Mouse (Mus musculus) heart, embryonic 14.5 days (tissue): ENCODE data around the gene Clec3a. TPM values are rescaled to one million over a fixed set of nuclear protein-coding genes. Genes with fewer than 3 reads are reported as not detected.

ENCODE experiments used
- ATAC-seq: fragments of 200-750 bp; cut with Nextera tagmentation; 2 replicates; pipeline ENCODE4 v1.8.0; 2017; ENCODE audit warnings: low read depth, moderate TSS enrichment; ENCODE audit not compliant: insufficient number of reproducible peaks, insufficient read depth, low FRiP score
- H3K27ac ChIP-seq, 2 experiments: fragments of 200-500 bp in 1 of 2; fragments of 300-500 bp in 1 of 2; sonication (generic) in 1 of 2; replicated peaks in 1 of 2; 2 replicates each; pipeline ENCODE4 v1.5.1; 2012 to 2014; ENCODE audit warnings: low read depth in 2 of 2, low read length in 2 of 2, control low read depth in 1 of 2, mild to moderate bottlenecking in 1 of 2, mixed read lengths in 1 of 2; ENCODE audit not compliant: control insufficient read depth in 1 of 2, insufficient read depth in 1 of 2
- H3K27me3 ChIP-seq: fragments of 300-500 bp; sonication (generic); 2 replicates; pipeline ENCODE4 v1.6.1; 2014; ENCODE audit warnings: mild to moderate bottlenecking, low read length, control low read depth; ENCODE audit not compliant: control insufficient read depth, insufficient read depth
- H3K36me3 ChIP-seq: fragments of 300-500 bp; sonication (generic); 2 replicates; pipeline ENCODE4 v1.6.1; 2014; ENCODE audit warnings: mild to moderate bottlenecking, control low read depth, low read length, mixed read lengths; ENCODE audit not compliant: control insufficient read depth, insufficient read depth
- H3K4me1 ChIP-seq, 2 experiments: fragments of 200-500 bp in 1 of 2; fragments of 300-500 bp in 1 of 2; sonication (generic) in 1 of 2; 2 replicates each; pipeline ENCODE4 v1.6.1; 2012 to 2014; ENCODE audit warnings: low read length in 2 of 2, control low read depth in 1 of 2, mixed read lengths in 1 of 2; ENCODE audit not compliant: control insufficient read depth in 2 of 2, insufficient read depth in 2 of 2
- H3K4me2 ChIP-seq: fragments of 300-500 bp; sonication (generic); 2 replicates; pipeline ENCODE4 v1.6.1; 2014; ENCODE audit warnings: mild to moderate bottlenecking, low read length
- H3K4me3 ChIP-seq, 2 experiments: fragments of 200-500 bp in 1 of 2; fragments of 300-500 bp in 1 of 2; sonication (generic) in 1 of 2; 2 replicates each; pipeline ENCODE4 v1.5.1; 2012 to 2014; ENCODE audit warnings: low read length in 2 of 2, mild to moderate bottlenecking in 2 of 2, control low read depth in 1 of 2, low read depth in 1 of 2, moderate library complexity in 1 of 2; ENCODE audit not compliant: control insufficient read depth in 1 of 2, insufficient read depth in 1 of 2
- H3K9ac ChIP-seq: fragments of 300-500 bp; sonication (generic); 2 replicates; pipeline ENCODE4 v1.6.1; 2014; ENCODE audit warnings: mild to moderate bottlenecking, low read length
- H3K9me3 ChIP-seq: fragments of 300-500 bp; sonication (generic); 2 replicates; pipeline ENCODE4 v1.6.1; 2016; ENCODE audit warnings: low read length, control low read depth; ENCODE audit not compliant: control insufficient read depth
- WGBS: fragments of 180-500 bp; shearing (Covaris S2); extraction: QIAGEN DNeasy Blood & Tissue Kit; methylation state at CpG from one replicate; pipeline ENCODE4 v1.1.7; 2014; 5-methylcytosine and 5-hydroxymethylcytosine counted together
- polyA plus RNA-seq: library from polyadenylated mRNA; unstranded; fragments of >200 nt; fragmentation: Nextera tagmentation; extraction: Ambion mirVana; gene quantifications from 2 replicates; pipeline ENCODE4 v1.2.1, GENCODE M21; 2014

Gene Clec3a
- polyA plus RNA-seq, 1 experiment from 2014 or later = not detected

DNA sequence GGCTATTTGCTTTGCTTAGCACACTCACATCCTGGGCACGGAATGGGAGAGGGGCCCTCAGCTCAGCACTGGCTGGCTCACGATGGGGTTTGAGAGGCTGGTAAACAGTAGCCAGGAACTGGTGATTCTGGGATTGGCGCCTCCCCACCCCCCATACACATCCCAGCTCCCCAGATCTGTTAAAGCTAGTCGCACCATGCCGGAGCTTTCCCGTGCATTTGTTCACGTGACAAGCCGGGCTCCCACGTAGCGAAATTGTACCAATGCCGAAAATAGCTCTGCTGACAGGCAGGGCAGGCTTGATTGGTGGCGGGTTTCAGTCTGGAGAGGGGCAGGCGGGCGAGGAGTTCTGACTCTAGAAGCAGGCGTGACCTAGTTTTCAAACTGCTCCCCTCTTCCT is 38.1 kb downstream of the Clec3a start:
- Histone ChIP-seq H3K4me3 (peak overlapping the region; percentile 22 to 40), H3K4me2 (peak overlapping the region; percentile 60), H3K27me3 (no peaks in the 10 kb centered on the region), H3K36me3 (no peaks in the 10 kb centered on the region), H3K27ac (peak overlapping the region; percentile 89 to 95), H3K4me1 (peaks cover 16 to 24% of the 10 kb centered on the region in 2 experiments), H3K9ac (peak overlapping the region; percentile 71), H3K9me3 (no peaks in the 10 kb centered on the region)
- WGBS = 27% methylated on average over 15 of the region's 15 CpGs
- peak; percentile 57 for ATAC-seq

- H3K27me3 ChIP-seq = no peaks in the 10 kb centered on the region
Observed at GRCm38 (mm10) chr8:114458113-114458784, 40.4 kb downstream of the Clec3a start.

DNA sequence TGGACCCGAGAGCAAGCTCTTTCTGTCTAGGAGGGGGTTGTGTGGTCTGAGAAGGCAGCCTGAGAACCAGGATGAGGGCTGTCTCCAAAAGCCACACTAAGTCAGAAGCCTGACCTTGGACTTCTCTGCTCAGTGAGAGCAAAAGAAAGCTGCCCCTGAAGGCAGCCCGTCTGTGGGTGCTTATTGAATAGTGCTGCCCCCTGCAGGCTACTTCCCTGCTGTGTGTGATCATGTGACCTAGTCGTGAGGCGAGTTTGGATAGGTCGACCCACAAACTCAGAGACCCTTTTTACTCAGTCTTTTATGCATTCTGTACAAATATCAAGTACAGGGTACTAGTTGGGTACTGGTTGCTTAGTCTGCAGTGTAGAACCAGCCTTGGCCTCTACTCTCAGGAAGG is 42.7 kb downstream of the Clec3a start:
- WGBS = 69% methylated on average over 5 of the region's 5 CpGs

More at GRCm38 (mm10) chr8:114458113-114458784, 40.4 kb downstream of the Clec3a start:
- H3K36me3 ChIP-seq = no peaks in the 10 kb centered on the region
- H3K9me3 ChIP-seq = no peaks in the 10 kb centered on the region
- ATAC-seq = no peak
- H3K27ac ChIP-seq = no peak overlapping the region
- no peak overlapping the region for H3K4me3 ChIP-seq
- peak overlapping the region; percentile 25; the same call in 1 of the 2 replicates for H3K4me2 ChIP-seq
- H3K9ac ChIP-seq = 0 out of 2 replicates have a peak overlapping the region, but pooled peaks have one; percentile 13
- WGBS = 63% methylated on average over 25 of the region's 25 CpGs
- peaks cover 23 to 31% of the 10 kb centered on the region in 2 experiments for H3K4me1 ChIP-seq

DNA sequence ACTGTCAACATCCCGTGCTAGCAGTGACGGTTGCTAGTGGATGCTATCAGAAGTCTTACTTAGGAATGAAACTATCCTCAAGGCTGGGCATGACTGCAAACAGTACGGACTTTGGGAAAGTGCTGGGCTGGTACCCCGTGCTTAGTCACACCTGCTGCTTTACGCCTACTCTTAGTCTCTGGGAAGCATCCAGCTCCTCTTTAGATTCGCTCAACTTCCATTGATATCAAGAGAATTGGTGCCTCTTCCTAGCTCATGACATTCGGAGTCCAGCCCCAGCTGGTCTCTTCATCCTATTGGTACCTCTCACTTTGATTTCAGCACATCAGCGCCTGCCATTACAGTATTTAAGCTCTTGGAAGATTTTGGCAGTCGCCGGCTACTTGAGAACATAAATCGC is 44.7 kb downstream of the Clec3a start:
- H3K27ac ChIP-seq = no peak overlapping the region

More for the DNA sequence above, 42.7 kb downstream of the Clec3a start:
- peaks cover 23 to 33% of the 10 kb centered on the region in 2 experiments for H3K4me1 ChIP-seq
- no peak overlapping the region for H3K9ac ChIP-seq
- no peaks in the 10 kb centered on the region for H3K27me3 ChIP-seq
- no peaks in the 10 kb centered on the region for H3K36me3 ChIP-seq
- H3K9me3 ChIP-seq = no peaks in the 10 kb centered on the region
- H3K4me2 ChIP-seq = no peak overlapping the region
- no peak overlapping the region for H3K27ac ChIP-seq
- no peak overlapping the region for H3K4me3 ChIP-seq
- ATAC-seq = no peak

GRCm38 (mm10) chr8:114463305-114463704 is 45.4 kb downstream of the Clec3a start:
- Histone ChIP-seq H3K9me3 (no peaks in the 10 kb centered on the region), H3K27me3 (no peaks in the 10 kb centered on the region), H3K4me3 (no peak overlapping the region), H3K9ac (no peak overlapping the region), H3K4me2 (peak overlapping the region; percentile 44), H3K27ac (0 out of 4 replicates have a peak overlapping the region, but pooled peaks of 1 of the 2 experiments have one; percentile 11), H3K4me1 (peaks cover 9 to 17% of the 10 kb centered on the region in 2 experiments), H3K36me3 (no peaks in the 10 kb centered on the region)
- WGBS = 48% methylated on average over 10 of the region's 10 CpGs
- no peak for ATAC-seq

More for the DNA sequence above, 44.7 kb downstream of the Clec3a start:
- 67% methylated on average over 11 of the region's 11 CpGs for WGBS
- H3K27me3 ChIP-seq = no peaks in the 10 kb centered on the region
- no peak overlapping the region for H3K9ac ChIP-seq
- H3K4me1 ChIP-seq = peaks cover 13 to 19% of the 10 kb centered on the region in 2 experiments
- H3K9me3 ChIP-seq = no peaks in the 10 kb centered on the region
- H3K4me2 ChIP-seq = peak overlapping the region; percentile 44
- no peaks in the 10 kb centered on the region for H3K36me3 ChIP-seq
- no peak overlapping the region for H3K4me3 ChIP-seq
- ATAC-seq = no peak

DNA sequence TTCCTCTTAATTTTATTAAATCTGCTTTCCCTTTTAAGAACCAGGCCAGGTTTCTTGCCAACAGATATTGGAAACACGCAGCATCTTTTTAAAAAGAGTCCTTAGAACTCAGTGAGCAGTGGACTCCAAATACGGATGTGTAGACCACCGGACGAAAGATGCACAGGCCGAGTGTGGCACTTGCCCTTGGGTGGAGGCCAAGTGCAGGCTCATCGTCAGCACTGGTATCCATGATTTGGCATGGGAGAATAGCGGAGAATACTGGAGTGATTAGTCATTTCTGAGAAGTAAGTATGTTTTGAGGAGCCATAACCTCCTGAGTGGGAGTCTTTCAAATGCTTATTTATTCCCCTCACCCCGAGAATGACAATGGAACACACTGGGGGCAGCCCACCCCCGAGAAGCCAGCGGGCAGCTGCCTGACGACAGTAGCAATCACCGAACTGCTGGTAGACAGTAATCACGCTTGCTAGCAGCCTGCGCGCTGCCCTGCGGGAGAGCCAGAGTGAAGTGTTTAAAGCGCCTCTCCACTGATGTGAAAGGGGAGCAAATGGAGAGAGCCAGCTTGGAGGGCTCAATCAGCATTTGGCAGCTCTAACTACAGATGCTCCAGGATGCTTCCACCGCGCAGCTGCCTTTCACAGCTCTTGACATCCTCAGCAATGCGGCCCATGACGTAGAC is 50.8 kb downstream of the Clec3a start:
- Histone ChIP-seq H3K4me1 (no peaks in the 10 kb centered on the region), H3K9ac (no peak overlapping the region), H3K36me3 (no peaks in the 10 kb centered on the region), H3K4me2 (no peak overlapping the region), H3K27me3 (no peaks in the 10 kb centered on the region), H3K9me3 (no peaks in the 10 kb centered on the region), H3K27ac (no peak overlapping the region), H3K4me3 (no peak overlapping the region)
- ATAC-seq = no peak
- 77% methylated on average over 21 of the region's 21 CpGs for WGBS

- WGBS = 91% methylated on average over 10 of the region's 10 CpGs
- Histone ChIP-seq H3K36me3 (no peaks in the 10 kb centered on the region), H3K27me3 (no peaks in the 10 kb centered on the region), H3K4me3 (no peak overlapping the region), H3K4me1 (no peaks in the 10 kb centered on the region), H3K27ac (no peak overlapping the region), H3K9me3 (no peaks in the 10 kb centered on the region), H3K9ac (no peak overlapping the region), H3K4me2 (no peak overlapping the region)
- ATAC-seq = no peak
Observed at GRCm38 (mm10) chr8:114469208-114469590, 51.3 kb downstream of the Clec3a start.
